Mouse (Mus musculus): Measurements from ENCODE around the gene Gab3.
"Not testable (repeated sequence)": the region's sequence is repeated elsewhere in the genome, so short reads cannot be mapped to it uniquely, and the experiment has no call there.

The Gab3 gene

GRCm38 (mm10) chrX:75034054-75034453, 51.2 kb downstream of the Gab3 start:
- DNase-seq (ENCODE audit: low spot score in 2 of 2): not testable (repeated sequence)

GRCm38 (mm10) chrX:74983734-74984133, 101.5 kb downstream of the Gab3 start:
- DNase-seq (ENCODE audit: low spot score in 2 of 2): no peak

GRCm38 (mm10) chrX:74962899-74963298, 122.4 kb downstream of the Gab3 start:
- peak; percentile 3 to 48 for DNase-seq (ENCODE audit: low spot score in 2 of 2)

- DNase-seq (ENCODE audit: low spot score in 2 of 2): not testable (repeated sequence)
Observed at GRCm38 (mm10) chrX:74959161-74959560, 126.1 kb downstream of the Gab3 start.
